Mouse (Mus musculus) intestine, embryonic 14.5 days (tissue): ENCODE results near the gene Nfe2l1. TPM values are rescaled to one million over a fixed set of nuclear protein-coding genes. Genes with fewer than 3 reads are reported as not detected.
"Not testable (repeated sequence)": the region's sequence is repeated elsewhere in the genome, so short reads cannot be mapped to it uniquely, and the experiment has no call there.

ENCODE experiments used
- ATAC-seq: fragments of 200-750 bp; cut with Nextera tagmentation; replicated peaks from 2 replicates; pipeline ENCODE4 v1.8.0; 2017; ENCODE audit warnings: low read depth, moderate number of reproducible peaks, moderate TSS enrichment, moderate library complexity; ENCODE audit not compliant: low FRiP score, low TSS enrichment
- DNase-seq: peaks from one replicate; pipeline ENCODE4 v3.0.0-alpha.2; 2018; ENCODE audit warnings: low spot score
- H3K27ac ChIP-seq: fragments of 300-500 bp; sonication (generic); 2 replicates; pipeline ENCODE4 v1.5.1; 2014; ENCODE audit warnings: low read depth, mild to moderate bottlenecking, control low read depth
- H3K27me3 ChIP-seq: fragments of 300-500 bp; sonication (generic); replicated peaks from 2 replicates; pipeline ENCODE4 v1.6.1; 2014; ENCODE audit warnings: low read length, control low read depth; ENCODE audit not compliant: control insufficient read depth, insufficient read depth
- H3K36me3 ChIP-seq: fragments of 300-500 bp; sonication (generic); 2 replicates; pipeline ENCODE4 v1.6.1; 2014; ENCODE audit warnings: low read length, control low read depth; ENCODE audit not compliant: control insufficient read depth, insufficient read depth
- H3K4me1 ChIP-seq: fragments of 300-500 bp; sonication (generic); replicated peaks from 2 replicates; pipeline ENCODE4 v1.6.1; 2014; ENCODE audit warnings: low read length, control low read depth, mixed read lengths; ENCODE audit not compliant: control insufficient read depth, insufficient read depth
- H3K4me2 ChIP-seq: fragments of 300-500 bp; sonication (generic); 2 replicates; pipeline ENCODE4 v1.6.1; 2014; ENCODE audit warnings: low read length
- H3K4me3 ChIP-seq: fragments of 300-500 bp; sonication (generic); 2 replicates; pipeline ENCODE4 v1.5.1; 2014; ENCODE audit warnings: low read depth, low read length, control low read depth, mixed read lengths
- H3K9ac ChIP-seq: fragments of 300-500 bp; sonication (generic); 2 replicates; pipeline ENCODE4 v1.6.1; 2014; ENCODE audit warnings: mild to moderate bottlenecking, low read length
- H3K9me3 ChIP-seq: fragments of 300-500 bp; sonication (generic); 2 replicates; pipeline ENCODE4 v1.6.1; 2016; ENCODE audit warnings: low read length, control low read depth; ENCODE audit not compliant: control insufficient read depth
- WGBS: fragments of 180-500 bp; shearing (Covaris S2); extraction: QIAGEN DNeasy Blood & Tissue Kit; methylation state at CpG from one replicate; pipeline ENCODE4 v1.1.7; 2014; 5-methylcytosine and 5-hydroxymethylcytosine counted together
- polyA plus RNA-seq: library from polyadenylated mRNA; unstranded; fragments of >200 nt; fragmentation: Nextera tagmentation; extraction: Ambion mirVana; gene quantifications from 2 replicates; pipeline ENCODE4 v1.2.1, GENCODE M21; 2014

Gene Nfe2l1
- polyA plus RNA-seq, 1 experiment from 2014 or later, result 36.0 TPM

DNA sequence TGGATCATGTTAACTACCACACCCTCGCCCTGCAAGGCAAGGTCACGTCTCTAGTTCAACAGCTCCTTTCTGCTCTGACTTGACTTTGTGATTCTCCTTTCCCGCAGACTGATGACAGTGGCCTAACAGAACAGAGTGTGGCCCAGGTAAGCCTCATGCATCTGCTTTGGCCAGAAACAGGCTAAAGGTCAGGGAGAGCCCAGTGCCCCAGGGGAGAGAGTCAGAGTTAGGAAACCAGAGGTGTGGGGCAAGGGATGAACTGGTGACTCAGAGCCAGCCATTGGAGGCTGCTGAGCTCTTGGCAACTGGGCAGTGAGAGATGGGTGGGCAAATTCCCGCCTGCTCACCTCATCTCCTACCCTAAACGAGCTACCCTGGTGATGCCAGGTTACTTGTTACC is 27.7 kb upstream of the Nfe2l1 start:
- 78% methylated on average over 5 of the region's 5 CpGs for WGBS
- peaks cover 11% of the 10 kb centered on the region for H3K4me1 ChIP-seq
- no peak overlapping the region for H3K4me2 ChIP-seq
- H3K9me3 ChIP-seq, result no peaks in the 10 kb centered on the region
- H3K36me3 ChIP-seq, result no peaks in the 10 kb centered on the region
- H3K27me3 ChIP-seq, result no peaks in the 10 kb centered on the region
- no peak overlapping the region for H3K27ac ChIP-seq
- ATAC-seq (no peak), DNase-seq (no peak)
- H3K4me3 ChIP-seq, result no peak overlapping the region
- no peak overlapping the region for H3K9ac ChIP-seq

DNA sequence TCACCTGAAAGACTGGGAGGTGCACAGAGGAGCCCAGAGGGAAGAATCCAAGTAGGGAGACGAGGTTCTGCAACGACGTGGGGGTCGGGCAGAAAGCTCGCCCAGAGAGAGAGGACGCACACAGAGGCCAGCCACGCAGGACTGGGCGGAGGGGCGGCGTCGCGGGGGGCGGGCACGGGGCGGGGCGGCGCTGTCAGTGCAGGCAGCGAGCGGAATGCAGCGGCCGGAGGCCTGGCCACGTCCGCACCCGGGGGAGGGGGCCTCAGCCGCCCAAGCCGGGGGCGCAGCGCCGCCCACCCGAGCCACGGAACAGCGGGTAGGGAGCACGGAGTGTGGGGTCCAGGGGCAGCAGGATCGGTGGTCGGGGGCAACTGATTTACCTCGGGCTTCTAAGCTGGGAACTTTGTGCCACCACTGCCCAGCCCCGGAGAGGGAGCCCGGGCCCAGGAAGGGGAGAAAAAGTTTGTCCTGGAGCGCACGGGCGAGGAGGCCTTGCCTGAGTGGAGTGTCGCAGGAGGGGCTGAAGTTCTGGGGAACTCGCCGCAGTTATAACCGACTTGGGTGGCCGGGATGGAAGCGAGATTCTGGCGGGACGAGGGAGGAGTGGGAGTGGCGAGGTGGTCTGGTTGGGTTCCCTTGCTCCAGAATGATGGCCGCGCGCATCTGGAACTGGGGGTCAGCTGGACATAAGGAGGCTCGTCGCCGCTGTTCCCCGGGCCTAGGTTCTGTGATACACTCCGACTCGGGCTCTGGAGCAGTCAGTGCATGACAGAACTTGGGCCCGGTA is 20.1 kb upstream of the Nfe2l1 start, which contains the start of gene Copz2:
Gene Copz2, plus strand, starts transcription at position 190 of the 787 bp plus-strand sequence.
- Histone ChIP-seq H3K4me2 (peak within 1 kb of the TSS; percentile 74), H3K4me3 (peak within 1 kb of the TSS; percentile 57), H3K27ac (peak within 1 kb of the TSS; percentile 59; the same call in 1 of the 2 replicates), H3K4me1 (0 out of 2 replicates have a peak, but pooled peaks cover 10% of the 10 kb centered on the region), H3K36me3 (no peaks in the 10 kb centered on the region), H3K9ac (peak within 1 kb of the TSS; percentile 58), H3K9me3 (no peaks in the 10 kb centered on the region), H3K27me3 (no peaks in the 10 kb centered on the region)
- ATAC-seq (peak; percentile 69), DNase-seq (peak; percentile 78)
- WGBS, result under 1% methylated on average over 54 of the region's 60 CpGs

DNA sequence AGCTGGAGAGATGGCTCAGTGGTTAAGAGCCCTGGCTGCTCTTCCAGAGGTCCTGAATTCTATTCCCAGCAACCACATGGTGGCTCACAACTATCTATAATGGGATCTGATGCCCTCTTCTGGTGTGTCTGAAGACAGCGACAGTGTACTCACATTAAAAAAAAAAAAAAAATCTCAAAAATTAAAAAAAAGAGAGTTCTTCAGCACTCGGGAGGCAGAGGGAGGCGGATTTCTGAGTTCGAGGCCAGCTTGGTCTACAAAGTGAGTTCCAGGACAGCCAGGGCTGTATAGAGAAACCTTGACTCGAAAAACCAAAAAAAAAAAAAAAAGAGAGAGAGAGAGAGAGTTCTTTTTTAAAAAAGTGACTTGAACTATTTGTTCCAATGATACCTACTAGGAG is 19.4 kb upstream of the Nfe2l1 start:
- H3K27me3 ChIP-seq, DNase-seq, H3K9ac ChIP-seq, H3K4me1 ChIP-seq, H3K9me3 ChIP-seq, ATAC-seq, H3K27ac ChIP-seq, H3K36me3 ChIP-seq: not testable (repeated sequence)
- Histone ChIP-seq H3K4me2 (peak overlapping the region; percentile 74), H3K4me3 (peak overlapping the region; percentile 57)
- 73% methylated on average over 5 of the region's 5 CpGs for WGBS

DNA sequence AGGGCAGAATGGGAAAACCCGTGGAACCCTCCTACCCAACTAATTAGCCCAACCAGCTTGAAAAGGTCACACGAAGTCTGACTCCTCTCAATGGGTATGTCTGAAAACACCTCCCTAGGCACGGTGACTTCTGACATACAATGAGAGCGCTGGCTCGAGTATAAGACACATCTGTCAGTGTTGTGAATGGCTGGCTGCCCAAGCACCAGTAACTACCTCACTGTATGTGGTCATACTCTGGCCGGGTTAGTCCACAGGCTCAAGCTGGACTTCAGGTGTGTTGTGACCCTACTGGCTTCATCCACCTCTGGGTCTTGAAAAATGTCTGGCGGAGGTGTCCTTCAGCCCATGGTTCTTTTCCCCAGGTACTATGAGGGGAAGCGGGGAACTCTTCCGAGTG is 18.9 kb upstream of the Nfe2l1 start:
- no peaks in the 10 kb centered on the region for H3K9me3 ChIP-seq
- no peaks in the 10 kb centered on the region for H3K27me3 ChIP-seq
- no peak for ATAC-seq
- H3K27ac ChIP-seq, result no peak overlapping the region
- H3K4me1 ChIP-seq, result 0 out of 2 replicates have a peak, but pooled peaks cover 10% of the 10 kb centered on the region
- no peak for DNase-seq
- H3K4me3 ChIP-seq, result no peak overlapping the region
- no peaks in the 10 kb centered on the region for H3K36me3 ChIP-seq
- WGBS, result 75% methylated on average over 9 of the region's 9 CpGs
- H3K9ac ChIP-seq, result no peak overlapping the region
- no peak overlapping the region for H3K4me2 ChIP-seq

DNA sequence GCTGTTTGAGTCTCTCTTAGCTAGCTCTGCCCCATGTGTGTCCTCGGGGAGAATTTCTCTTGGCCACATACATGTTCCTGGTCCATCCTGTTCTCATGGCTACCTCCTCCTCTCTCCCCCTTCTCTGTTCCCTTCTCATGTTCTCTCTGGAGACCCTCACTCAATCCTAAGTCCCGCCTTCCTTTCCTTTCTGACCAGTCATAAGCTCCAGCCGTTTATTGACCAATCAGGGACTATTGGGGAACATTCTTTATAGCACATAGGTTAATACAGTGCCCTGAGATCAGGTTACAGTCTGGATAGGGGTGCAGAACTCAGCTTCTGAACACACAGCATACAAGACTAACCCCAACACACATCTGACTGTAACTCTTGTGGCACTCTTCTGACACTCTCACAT is 17.5 kb upstream of the Nfe2l1 start:
- Histone ChIP-seq H3K9me3 (no peaks in the 10 kb centered on the region), H3K36me3 (no peaks in the 10 kb centered on the region), H3K9ac (no peak overlapping the region), H3K27me3 (no peaks in the 10 kb centered on the region), H3K4me2 (no peak overlapping the region), H3K27ac (no peak overlapping the region), H3K4me3 (no peak overlapping the region), H3K4me1 (0 out of 2 replicates have a peak, but pooled peaks cover 10% of the 10 kb centered on the region)
- no peak for ATAC-seq
- no peak for DNase-seq
- WGBS, result 37% methylated on average over 3 of the region's 3 CpGs

DNA sequence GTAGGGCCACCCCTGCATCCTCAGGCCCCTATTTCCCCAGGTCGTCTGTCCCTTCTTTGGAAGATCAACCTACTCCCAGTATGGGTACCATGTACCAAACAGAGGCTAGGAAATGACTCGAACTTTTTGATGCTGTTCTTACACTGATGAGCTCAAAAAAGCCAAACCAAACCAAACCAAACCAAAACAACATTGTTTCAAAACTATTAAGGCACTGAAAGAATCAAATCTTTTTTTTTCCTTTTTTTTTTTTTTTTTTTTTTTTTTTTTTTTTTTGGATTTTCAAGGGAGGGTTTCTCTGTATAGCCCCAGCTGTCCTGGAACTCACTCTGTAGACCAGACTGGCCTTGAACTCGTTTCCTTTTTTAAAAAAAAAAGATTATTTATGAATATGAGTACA is 13.9 kb upstream of the Nfe2l1 start:
- DNase-seq (no peak), ATAC-seq (no peak)
- H3K27me3 ChIP-seq, result no peaks in the 10 kb centered on the region
- no peak overlapping the region for H3K4me3 ChIP-seq
- H3K36me3 ChIP-seq, result no peaks in the 10 kb centered on the region
- H3K4me2 ChIP-seq, result no peak overlapping the region
- 67% methylated on average over 3 of the region's 3 CpGs for WGBS
- no peaks in the 10 kb centered on the region for H3K4me1 ChIP-seq
- no peak overlapping the region for H3K27ac ChIP-seq
- H3K9ac ChIP-seq, result no peak overlapping the region
- no peaks in the 10 kb centered on the region for H3K9me3 ChIP-seq

DNA sequence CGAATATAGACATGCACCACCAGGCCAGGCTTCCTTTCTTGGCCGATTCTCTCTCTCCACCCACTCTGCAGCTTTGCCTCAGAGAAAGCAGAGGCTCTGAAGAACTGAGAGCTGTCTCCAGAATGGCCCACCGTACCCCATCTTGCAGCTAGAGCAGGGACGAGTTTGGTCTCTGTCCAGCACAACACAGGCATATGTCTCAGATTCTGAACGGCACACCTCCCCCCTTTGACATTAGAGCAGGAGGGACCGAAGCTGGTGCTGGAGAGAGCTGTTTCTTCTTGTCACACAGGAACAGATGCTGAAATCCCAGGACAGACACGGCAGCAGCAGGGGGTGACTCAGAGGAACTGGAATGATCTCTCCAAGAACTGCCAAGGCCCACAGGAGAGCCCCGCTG is 10.5 kb upstream of the Nfe2l1 start:
- ATAC-seq (no peak), DNase-seq (no peak)
- H3K4me2 ChIP-seq, result no peak overlapping the region
- 40% methylated on average over 8 of the region's 8 CpGs for WGBS
- H3K4me3 ChIP-seq, result no peak overlapping the region
- H3K9ac ChIP-seq, result no peak overlapping the region
- H3K27me3 ChIP-seq, result no peaks in the 10 kb centered on the region; the same call in 1 of the 2 replicates
- H3K27ac ChIP-seq, result no peak overlapping the region
- no peaks in the 10 kb centered on the region for H3K9me3 ChIP-seq
- H3K36me3 ChIP-seq, result no peaks in the 10 kb centered on the region
- no peaks in the 10 kb centered on the region for H3K4me1 ChIP-seq

DNA sequence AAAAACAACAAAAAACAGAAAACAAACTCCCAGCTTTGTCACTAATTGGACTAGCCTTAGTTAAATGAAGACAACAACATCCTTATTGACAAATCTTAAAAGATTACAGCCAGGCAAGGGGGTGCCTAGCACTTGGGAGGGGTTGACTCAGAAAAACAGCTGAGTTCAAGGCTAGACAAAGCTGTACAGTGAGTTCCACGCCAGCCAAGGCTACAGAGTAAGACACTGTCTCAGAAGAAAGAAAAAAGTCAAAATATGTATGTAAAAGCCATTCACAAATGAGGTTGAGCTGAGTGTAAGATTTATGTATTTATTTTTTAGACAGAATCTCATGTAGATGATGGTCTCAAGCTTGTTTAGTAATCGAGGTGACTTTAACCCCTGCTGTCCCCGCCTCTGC is 10.1 kb upstream of the Nfe2l1 start:
- Histone ChIP-seq H3K9me3 (no peaks in the 10 kb centered on the region), H3K9ac (no peak overlapping the region), H3K36me3 (no peaks in the 10 kb centered on the region), H3K27ac (no peak overlapping the region), H3K4me2 (no peak overlapping the region), H3K4me1 (no peaks in the 10 kb centered on the region), H3K4me3 (no peak overlapping the region), H3K27me3 (no peaks in the 10 kb centered on the region; the same call in 1 of the 2 replicates)
- DNase-seq (no peak), ATAC-seq (no peak)
- WGBS, result 70% methylated on average over 3 of the region's 3 CpGs

DNA sequence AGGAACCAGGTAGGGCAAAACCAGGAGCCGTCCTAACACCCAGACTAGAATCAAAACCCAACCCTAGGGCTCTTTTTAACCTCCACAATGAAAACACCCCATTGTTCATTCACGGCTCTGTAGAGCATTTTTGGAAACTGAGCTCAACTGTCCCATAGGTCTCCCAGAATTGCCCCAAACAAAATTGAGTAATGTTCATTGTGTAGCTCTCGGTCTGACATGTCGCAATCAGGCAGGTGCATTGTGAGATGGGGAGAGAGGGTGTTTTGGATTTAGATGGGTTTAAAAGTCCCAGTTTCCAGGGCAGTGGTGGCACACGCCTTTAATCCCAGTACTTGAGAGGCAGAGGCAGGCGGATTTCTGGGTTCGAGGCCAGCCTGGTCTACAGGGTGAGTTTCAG is 9.7 kb upstream of the Nfe2l1 start:
- no peak overlapping the region for H3K27ac ChIP-seq
- no peak overlapping the region for H3K4me2 ChIP-seq
- H3K9ac ChIP-seq, result no peak overlapping the region
- ATAC-seq (no peak), DNase-seq (no peak)
- no peak overlapping the region for H3K4me3 ChIP-seq
- WGBS, result 80% methylated on average over 7 of the region's 7 CpGs
- H3K9me3 ChIP-seq, result no peaks in the 10 kb centered on the region
- H3K4me1 ChIP-seq, result no peaks in the 10 kb centered on the region
- no peaks in the 10 kb centered on the region; the same call in 1 of the 2 replicates for H3K27me3 ChIP-seq
- no peaks in the 10 kb centered on the region for H3K36me3 ChIP-seq
